Mouse (Mus musculus): ENCODE data around the gene Usp24. TPM values are rescaled to one million over a fixed set of nuclear protein-coding genes. Genes with fewer than 3 reads are reported as not detected.

The Usp24 gene
- polyA plus RNA-seq, 1 experiment: 28.6 TPM

GRCm38 (mm10) chr4:106483831-106484230, 167.8 kb downstream of the Usp24 start:
- peaks cover 6% of the 10 kb centered on the region for H3K4me1 ChIP-seq (ENCODE audit: control insufficient read depth, insufficient read depth, low read length)
- H3K27ac ChIP-seq (ENCODE audit: insufficient read depth, low read depth, low read length): no peak overlapping the region
- H3K4me3 ChIP-seq (ENCODE audit: insufficient read depth, low read depth, low read length): no peak overlapping the region
- no peak for TF ChIP-seq POLR2A (IDR thresholded peaks at IDR 0.05; ENCODE audit: insufficient read depth, low read depth, low read length)
- TF ChIP-seq CTCF (IDR thresholded peaks at IDR 0.05; ENCODE audit: insufficient read depth, low read depth, low read length): no peak
- 94% methylated on average over 1 of the region's 1 CpGs for WGBS

- H3K4me1 ChIP-seq (ENCODE audit: control insufficient read depth, insufficient read depth, low read length): no peaks in the 10 kb centered on the region
- no peak overlapping the region for H3K27ac ChIP-seq (ENCODE audit: insufficient read depth, low read depth, low read length)
- TF ChIP-seq POLR2A (IDR thresholded peaks at IDR 0.05; ENCODE audit: insufficient read depth, low read depth, low read length) (no peak), CTCF (IDR thresholded peaks at IDR 0.05; ENCODE audit: insufficient read depth, low read depth, low read length) (no peak)
- 81% methylated on average over 4 of the region's 4 CpGs for WGBS
- H3K4me3 ChIP-seq (ENCODE audit: insufficient read depth, low read depth, low read length): no peak overlapping the region
Measured at GRCm38 (mm10) chr4:106490620-106491019, 174.6 kb downstream of the Usp24 start.

Other genes starting within 250 kb of the Usp24 start
- gene Pcsk9, start 148.1 kb downstream of the Usp24 start, polyA plus RNA-seq (2012; ENCODE audit: insufficient read depth, insufficient read length, low replicate concordance, missing spikeins): not detected in 2 replicates
- not detected in 2 replicates for gene Bsnd, start 176.1 kb downstream of the Usp24 start, polyA plus RNA-seq (2012; ENCODE audit: insufficient read depth, insufficient read length, low replicate concordance, missing spikeins)
- gene Dhcr24, start 244.8 kb downstream of the Usp24 start, polyA plus RNA-seq (2012; ENCODE audit: insufficient read depth, insufficient read length, low replicate concordance, missing spikeins): not detected in 2 replicates